Mouse (Mus musculus) urinary bladder, postnatal 4 days (tissue): Measurements from ENCODE around the gene Gh.

ENCODE experiments used
- DNase-seq, 2 experiments: peaks; one replicate each; pipeline ENCODE4 v3.0.0; 2021 to 2022; ENCODE audit warnings: low spot score in 2 of 2

The Gh gene

DNA sequence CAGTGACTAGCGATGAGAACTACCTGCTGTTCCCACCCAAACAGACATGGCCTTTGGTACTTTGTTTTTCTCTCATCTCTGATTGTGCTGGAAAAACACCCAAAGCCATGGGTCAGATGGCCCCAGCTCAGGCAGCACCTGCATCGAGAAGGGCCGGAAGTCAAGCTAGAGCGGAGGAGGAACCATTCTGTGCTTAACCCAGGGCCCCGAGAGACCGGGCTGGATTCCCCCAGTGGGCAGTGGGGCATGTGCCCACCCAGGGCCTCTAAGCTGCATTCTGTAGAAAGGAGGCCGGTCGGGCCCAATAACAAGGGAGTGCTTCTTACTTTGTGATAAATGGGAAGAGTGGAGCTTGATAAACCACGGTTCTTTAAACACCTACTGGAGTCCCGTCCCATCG lies 6.5 kb upstream of the Gh start:
- no peak for DNase-seq

DNA sequence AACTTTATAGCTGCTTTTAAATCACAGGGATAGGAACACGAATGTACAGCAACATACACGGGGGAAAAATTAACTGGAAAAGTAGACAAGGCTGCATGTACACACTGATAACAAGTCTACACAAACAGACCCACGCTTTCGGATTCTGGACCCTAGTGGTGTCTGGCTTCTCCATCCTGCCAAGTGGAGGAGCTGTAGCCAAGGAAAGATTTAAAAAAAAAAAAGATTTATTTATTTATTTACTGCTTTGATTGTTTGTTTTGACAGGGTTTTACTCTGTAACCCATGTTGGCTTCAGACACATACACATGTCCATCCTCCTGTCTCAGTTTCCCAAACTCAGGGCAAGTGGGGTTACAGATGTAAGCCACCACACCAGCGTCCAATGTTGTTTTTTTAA lies 5.8 kb upstream of the Gh start:
- DNase-seq: no peak

DNA sequence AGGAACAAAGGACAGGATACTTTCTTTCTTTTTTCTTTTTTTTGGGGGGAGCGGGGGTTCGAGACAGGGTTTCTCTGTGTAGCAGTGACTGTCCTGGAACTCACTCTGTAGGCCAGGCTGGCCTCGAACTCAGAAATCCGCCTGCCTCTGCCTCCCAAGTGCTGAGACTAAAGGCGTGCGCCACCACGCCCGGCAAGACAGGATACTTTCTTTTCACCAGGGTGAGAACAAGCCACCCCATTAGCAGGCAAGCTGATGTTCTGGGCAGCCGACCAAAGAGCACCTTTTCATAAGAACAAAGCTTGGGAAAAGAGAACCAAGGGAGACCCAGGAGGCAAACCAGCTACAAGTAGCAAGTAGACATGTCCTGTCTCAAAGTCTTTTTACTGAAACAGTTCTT lies 5.1 kb upstream of the Gh start:
- no peak for DNase-seq

DNA sequence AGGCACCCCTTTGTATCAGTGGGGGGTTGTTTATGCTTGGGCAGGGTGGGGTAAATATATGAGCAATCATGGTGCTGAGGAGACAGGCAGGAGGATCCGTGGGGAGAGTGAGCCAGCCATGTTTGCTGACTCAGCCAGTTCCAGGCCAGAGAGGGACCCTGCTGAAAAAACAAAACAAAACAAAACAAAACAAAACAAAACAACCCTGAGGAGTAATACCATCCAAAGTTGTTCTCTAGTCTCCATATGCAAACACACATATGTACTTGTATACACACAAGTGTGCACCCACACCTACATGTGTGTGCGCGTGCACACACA lies 4.4 kb upstream of the Gh start:
- DNase-seq: no peak

DNA sequence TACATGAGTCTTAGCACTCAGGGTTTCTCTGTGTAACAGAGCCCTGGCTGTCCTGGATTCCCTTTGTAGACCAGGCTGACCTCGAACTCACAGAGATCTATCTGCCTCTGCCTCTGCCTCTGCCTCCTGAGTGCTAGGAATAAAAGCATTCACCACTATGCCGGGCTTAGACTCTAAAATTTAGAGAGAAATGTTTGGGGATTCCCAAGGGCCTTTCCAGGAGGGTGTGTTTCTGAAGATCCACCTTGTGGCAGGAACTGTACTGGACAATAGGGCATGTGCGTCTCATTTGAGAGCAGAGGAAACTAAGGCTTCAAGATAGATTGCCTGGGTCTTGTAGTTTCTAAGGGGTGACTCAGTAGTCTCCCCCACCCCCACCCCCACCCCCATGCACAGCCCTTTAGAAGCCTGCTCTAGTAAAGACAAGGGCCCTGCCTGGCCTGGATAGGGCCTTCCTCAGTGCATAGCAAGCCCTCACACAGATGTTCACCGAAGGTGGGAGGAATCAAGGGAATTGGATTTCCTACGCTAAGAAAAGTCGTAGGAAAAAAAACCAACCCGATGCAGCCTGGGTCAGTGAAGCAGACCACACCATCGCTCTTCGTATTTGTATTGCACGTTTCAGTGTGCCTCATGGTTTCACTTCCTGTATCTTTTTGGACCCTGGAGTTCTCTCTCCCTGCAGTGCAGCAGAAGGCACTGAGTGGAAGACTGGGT lies 3.8 kb upstream of the Gh start:
- DNase-seq: no peak

DNA sequence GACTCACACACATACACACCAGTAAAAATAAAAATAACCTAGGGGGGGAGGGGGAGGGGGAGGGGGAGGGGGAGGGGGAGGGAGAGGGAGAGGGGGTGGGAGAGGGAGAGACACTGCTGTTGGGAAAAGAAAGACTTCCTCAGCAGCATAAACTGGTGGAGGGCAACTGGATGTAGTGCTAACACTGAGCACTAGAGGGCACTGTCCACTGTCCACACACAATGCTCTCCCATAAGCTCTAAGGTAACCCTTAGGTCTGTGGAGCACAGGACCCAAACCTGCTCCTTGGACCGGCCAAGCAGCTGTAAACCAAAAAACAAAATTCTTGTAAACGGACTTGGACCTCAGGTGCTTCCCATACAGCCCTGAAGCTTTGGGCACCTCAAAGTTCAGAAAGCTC lies 969 bp upstream of the Gh start:
- no peak for DNase-seq

DNA sequence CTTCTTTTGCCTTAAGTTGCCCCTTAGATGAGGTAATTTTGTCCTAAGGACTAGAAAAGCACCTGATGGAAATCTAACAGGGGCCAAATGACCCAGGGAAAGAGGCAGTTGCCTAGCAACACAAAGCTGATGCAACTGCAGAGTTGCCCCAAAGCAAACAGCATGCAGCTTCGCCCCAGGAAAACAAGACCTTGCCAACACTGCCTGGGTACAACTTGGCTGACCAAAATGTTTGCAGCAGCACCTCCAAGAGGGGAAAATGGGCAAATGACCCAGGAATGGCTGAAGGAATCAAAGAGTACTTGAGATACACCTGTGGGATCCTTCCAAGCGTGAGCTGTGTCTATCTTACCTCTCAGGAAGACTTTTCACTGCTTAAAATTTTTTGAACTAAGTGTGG lies 9.8 kb downstream of the Gh start:
- no peak for DNase-seq

DNA sequence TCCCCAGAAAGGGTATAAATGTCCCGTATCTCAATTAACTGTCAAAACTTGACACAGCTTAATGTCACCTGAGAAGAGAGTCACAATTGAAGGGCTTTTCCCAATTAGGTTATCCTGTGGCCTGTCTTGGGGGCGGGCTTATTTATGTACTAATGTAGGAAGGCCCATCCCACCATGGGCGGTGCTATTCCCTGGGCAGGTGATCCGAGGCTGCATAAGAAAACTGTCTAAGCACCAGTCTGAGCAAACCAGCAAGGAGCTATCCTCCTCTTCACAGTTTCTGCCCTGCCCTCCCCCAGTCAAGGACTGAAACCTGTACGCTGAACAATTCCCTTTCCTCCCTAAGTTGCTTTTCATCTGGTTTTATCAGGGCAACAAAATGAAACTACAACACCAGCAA lies 11.3 kb downstream of the Gh start:
- DNase-seq: no peak

DNA sequence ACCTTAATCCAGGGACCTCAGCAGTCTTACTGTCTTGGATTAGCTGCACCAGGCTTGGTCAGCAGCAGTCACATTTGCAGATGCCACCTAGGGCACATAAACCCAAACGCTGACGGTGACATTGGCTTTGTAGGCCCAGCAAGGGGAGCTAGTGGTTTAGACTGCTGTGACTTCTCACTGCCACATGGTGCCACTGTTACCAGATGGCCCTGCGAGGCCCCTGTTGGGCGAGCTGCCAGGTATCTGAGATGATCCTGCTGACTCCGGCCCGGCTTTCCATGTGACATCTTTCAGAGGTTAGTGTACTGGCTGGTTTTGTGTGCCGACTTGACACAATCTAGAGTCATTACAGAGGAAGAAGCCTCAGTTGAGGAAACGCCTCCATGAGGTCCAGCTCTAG lies 12.3 kb downstream of the Gh start:
- no peak for DNase-seq

DNA sequence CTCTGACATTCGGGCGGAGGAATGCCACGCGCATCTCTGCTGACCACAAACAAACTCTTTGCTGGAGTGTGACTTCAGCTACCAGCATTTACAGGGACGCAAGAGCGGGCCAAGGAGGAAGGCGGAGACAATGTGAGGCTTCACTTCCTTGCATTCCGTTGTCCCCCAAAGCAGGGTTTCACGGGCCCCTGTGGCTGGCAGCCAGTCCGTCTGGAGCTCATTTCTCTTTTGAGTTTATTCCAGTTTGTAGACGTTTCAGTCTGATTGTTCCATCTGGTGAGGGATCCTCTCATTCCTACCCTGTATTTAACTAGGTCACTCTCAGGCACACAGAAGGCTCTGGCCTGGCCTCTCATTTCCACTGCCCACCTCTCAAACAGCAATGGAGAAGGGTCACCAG lies 14.7 kb downstream of the Gh start:
- DNase-seq: no peak

DNA sequence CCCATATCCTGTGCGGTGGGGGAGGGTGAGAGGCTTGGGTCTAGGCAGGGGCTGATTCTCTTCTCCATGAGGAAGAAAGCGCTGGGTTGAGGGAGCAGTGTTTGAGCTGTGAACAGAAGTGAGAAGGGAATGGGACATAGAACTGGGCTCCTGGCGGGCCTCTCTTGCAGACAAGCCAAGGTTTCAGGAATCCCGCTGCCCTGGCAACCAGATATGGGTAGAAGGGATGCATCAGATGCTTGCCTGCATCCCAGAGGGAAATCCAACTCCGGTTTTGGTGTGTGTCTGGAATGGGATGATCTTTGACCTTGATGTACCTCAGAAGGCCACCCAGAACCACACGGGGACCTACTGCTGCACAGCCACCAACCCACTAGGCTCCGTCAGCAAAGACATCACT lies 15.5 kb downstream of the Gh start:
- DNase-seq: no peak

DNA sequence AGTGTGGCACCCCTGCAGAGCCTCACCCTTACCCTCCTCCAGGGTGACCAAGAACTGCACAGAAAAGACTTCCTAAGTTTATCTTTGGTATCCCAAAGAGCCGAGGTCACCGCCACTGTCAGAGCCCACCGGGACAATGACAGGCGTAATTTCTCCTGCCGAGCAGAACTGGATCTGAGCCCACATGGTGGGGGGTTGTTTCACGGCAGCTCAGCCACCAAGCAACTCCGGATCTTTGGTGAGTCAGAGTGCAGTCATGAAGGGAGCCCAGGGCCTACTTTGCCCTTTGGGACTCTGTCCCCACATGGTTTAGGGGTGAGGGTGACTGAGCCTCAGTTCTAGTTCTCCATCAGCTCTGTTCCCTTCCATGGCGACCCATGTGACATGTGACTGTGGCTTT lies 17.5 kb downstream of the Gh start:
- DNase-seq: no peak

DNA sequence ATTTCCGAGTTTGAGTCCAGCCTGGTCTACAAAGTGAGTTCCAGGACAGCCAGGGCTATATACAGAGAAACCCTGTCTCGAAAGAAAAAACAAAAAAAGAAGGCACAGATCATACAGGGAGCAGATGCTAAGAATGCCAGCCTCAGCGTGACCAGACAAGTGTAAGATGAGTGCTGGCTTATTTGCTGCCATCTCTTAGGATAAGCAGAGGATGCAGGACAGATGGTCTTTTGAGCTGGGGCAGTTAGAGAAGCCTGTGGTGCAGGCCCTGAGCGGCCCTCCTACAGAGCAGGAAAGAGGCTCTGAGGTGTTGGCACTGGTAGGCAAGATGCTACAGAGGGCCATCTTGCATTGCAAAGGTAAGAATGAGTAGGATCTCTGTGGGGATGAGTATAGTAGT lies 18.3 kb downstream of the Gh start:
- DNase-seq: no peak

DNA sequence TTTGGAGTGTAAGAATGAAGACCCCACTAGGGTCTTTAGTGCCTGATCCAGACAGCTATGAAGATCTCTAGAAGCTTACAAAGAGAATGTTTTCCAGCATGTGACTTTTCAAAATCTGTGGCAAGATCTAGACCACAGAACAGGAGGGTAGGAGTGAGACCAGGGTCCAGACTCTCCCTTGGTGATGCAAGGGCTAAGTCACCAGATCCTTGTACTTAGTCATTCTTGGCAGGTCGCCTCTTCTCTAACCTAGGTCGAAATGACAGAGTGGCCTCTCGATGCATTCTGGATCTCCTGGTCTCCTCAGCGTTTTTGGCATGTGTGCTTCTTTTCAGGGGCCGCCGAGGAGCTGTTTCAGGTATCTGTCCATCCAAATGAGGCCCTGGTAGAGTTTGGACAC lies 19.2 kb downstream of the Gh start:
- no peak for DNase-seq

DNA sequence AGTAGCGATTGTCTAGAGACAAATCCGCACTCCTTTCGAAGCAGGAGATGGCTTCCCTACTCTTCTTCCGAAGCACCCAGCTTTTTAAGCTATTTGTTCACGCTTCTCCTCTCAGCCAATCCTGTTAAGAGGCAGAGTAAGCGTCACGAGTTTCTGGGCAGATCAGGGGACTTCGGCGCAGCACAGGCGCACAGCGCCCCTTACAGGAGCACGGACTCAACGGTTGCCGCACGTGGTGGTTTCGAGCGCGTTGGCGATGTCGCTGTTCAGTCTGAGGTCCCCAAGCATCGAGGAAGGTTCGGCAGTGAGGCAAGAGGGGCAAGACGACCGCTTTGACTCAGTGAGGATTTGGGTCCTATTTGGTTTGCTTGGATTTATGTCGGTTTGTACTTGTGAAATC lies 25.2 kb downstream of the Gh start, which contains the start of gene Tcam1:
Gene Tcam1 (plus strand): TSS at position 219 of the 400 bp plus-strand sequence.
- peak; percentile 88 to 95 for DNase-seq

DNA sequence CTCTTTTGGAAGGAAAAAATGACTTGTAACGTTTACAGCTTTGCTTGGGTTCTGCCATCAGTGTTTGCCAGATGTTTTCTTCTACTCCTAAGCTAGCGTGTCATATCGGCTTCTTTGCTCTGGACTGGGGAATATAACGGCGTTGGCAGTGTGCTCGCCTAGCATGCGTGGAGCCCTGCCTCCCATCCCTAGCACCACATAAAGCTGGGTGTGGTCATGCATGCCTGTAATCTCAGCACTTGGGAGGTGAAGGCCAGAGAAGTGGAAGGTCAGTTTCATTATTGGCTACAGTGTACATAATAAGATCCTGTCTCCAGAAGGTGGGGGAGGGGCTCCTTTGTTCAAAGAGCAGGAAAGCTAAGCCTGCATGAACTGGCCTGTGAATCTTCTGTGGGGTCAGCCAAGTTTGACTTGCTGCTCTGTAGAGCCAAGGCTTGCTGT lies 26.7 kb downstream of the Gh start:
- DNase-seq: peak; percentile 73

DNA sequence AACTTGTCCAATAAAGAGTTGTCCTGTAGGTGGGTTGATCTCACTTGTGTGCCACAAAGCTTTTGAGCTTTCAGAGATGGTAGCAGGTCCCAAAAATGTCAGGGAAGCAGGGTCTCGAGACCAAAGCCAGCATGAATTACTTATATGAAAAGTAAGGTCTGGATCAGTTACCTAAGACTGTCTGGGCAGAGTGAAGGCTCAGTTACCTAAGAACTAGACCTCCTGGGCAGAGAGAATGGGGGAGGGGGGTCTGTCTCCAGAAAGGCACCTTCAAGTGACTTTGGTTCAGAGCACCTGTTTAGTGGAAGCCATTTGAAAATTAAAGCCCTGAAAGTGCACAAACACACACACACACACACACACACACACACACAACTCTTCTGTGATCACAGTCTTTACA lies 27.3 kb downstream of the Gh start:
- no peak for DNase-seq

DNA sequence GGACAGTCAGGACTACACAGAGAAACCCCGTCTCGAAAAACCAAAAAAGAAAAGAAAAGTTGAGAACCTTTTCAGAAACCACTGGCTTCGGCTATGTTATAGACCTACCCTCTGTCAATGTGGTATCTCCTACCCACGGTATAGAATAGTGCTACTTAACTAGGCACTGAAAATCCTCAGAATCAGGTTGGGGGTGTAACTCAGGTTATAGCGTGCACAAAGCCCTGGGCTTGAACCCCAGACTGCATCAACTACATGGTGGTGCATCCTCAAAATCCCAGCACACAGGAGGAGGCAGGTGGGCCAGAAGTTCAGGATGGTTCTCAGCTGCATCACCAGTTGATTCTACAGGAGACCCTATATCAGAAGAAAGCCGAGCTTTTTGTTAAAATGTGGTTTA lies 27.9 kb downstream of the Gh start:
- no peak for DNase-seq

DNA sequence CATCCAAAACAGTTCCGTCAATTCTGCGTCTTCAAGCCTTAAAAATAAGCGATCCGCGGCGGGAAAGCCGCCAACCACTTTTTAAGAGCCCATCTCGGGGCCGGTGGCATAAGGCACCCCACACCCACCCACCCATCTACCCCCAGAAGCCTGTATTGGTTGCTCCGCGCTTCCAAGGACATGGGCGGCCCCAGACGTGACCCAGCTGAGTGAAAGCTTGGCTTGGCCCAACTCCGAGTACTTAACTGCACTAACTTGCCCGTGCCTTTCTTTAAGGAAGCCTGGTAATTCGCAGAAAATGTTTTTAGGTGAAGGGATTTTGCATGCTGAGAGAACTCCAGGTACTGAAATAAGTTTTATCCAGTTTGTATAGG lies 28.4 kb downstream of the Gh start:
- no peak for DNase-seq

DNA sequence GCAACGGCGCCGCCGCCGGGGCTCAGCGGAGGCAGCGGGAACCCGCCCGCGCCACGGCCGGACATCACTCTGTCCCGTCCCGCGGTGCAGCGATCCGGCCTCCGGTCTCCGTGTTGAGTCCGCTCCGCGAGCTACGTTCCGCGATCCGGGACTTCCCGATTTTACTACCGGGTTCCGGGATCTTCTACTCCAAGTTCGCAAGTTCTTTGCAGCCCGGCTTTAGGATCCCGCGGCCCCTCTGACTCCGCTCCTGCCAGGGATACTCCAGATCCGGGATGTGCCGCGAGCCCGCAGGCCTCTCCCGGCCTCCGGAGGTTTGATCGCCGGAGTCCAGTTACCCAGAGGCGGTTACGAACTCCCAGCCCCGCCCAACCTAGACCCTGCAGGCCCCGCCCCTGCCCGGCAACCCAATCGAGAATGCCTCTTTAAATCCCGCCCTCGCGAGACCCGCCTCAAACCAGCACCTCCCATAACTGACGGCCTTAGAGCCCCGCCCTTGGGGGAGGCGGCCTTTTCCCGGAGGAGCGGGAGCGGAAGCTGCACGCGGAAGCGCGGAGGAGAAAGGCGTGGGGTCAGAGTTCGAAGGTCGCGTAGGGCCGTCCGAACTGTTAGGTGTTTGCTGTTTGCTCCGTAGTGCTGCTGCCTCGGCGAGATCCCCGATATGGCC lies 28.9 kb downstream of the Gh start, which contains the start of gene Smarcd2:
Gene Smarcd2 (minus strand): TSS at position 329 of the 667 bp plus-strand sequence.
- peak; percentile 99 to 100 for DNase-seq

DNA sequence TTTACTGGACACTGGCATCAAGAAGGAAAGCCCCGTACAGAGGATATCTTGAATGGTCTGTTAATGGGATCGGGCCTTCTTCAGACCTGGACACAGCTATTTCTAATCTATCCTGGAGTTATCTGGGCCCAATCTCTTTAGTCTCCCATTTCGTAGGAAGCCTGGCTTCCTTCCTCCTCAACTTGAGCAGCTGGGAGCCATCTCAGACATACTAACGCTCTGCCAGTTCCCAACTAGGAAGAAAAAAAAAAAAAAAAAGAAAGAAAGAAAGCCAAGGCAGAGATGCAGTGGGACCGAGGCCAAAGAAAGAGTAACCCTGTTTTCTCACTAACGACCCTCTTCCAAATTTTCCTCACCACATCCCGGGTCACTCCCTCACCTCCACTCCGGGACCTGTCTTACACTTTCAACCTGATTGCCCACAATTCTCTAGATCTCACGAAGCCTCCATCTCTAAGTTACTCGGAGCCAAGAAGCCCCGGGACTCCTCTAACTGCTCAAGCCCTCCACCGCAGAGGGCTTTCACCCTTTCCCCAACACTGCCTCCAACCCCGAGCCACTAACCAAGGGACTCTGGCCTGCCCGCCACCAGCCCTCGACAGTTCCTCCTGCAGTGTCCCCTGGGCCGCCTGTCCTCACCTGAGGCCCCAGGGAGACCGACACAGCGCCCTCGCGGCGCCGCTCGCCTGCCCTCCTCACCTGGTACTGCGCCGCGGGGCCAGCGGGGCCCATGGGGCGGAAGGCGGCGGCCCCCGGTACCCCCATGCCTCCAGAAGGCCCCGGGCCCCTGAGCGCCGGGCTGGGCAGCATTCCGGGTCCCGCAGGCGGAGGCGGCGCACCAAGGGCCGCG lies 29.6 kb downstream of the Gh start:
- DNase-seq: no peak

DNA sequence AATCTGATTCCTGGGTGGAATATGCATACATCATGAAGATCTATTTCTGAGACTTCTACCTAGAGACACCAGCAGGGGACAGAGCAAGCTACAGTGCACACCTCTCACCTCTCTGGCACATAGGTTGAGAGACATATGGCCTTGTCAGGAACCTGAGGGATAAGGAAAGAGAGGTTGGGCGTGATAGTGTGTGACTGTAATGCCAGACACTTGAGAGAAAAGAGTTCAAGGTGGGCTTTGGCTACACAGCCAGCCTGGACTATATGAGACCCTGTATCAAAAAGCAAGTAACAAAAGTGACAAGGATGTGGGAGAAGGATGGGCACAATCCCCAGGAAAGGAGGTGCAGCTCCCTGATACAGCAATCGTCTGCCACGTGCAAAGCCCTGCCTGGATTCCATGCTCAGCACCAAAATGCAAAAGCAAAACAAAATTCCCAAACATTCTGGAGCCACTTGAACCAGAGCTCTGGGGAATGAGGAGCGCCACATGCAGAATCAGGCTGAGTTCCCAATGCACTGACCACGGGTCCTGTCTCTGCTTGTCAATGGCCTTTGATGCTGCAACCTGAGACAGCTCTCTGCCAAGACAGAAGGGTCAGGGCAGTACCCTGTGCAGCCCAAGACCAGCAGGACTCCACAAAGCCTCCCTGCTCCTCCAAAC lies 30.4 kb downstream of the Gh start:
- DNase-seq: no peak
